Mouse (Mus musculus) hindbrain, embryonic 16.5 days (tissue): ENCODE data around the gene Cmas. TPM values are rescaled to one million over a fixed set of nuclear protein-coding genes. Genes with fewer than 3 reads are reported as not detected.

Source experiments
- polyA plus RNA-seq: library from polyadenylated mRNA; unstranded; fragments of >200 nt; fragmentation: Nextera tagmentation; extraction: Ambion mirVana; gene quantifications from 2 replicates; pipeline ENCODE4 v1.2.1, GENCODE M21; 2015

Gene Cmas
- polyA plus RNA-seq, 1 experiment from 2014 or later: 193 TPM

Other genes starting within 250 kb of the Cmas start
- 534 and 590 TPM in 2 replicates for gene Ldhb, start 248.7 kb upstream of the Cmas start, polyA plus RNA-seq
- gene Kcnj8, start 185.1 kb upstream of the Cmas start, polyA plus RNA-seq: 14.8 and 15.3 TPM in 2 replicates
- gene Abcc9, start 54.4 kb upstream of the Cmas start, polyA plus RNA-seq: 2.8 and 4.3 TPM in 2 replicates
- 0.10 and 0.19 TPM in 2 replicates for gene Sult6b2, start 47.8 kb downstream of the Cmas start, polyA plus RNA-seq
- gene St8sia1, start 207.8 kb downstream of the Cmas start, polyA plus RNA-seq: 6.0 and 6.5 TPM in 2 replicates